Mouse (Mus musculus): ENCODE data around the gene Fzr1.
A peak's percentile ranks its signal among the peaks of the same experiment; 100 is the strongest.

Fzr1 gene

GRCm38 (mm10) chr10:81349961-81350350 lies 28.4 kb downstream of the Fzr1 start:
- Histone ChIP-seq H3K36me3 (ENCODE audit: control insufficient read depth, insufficient read depth, low read length, poor library complexity, severe bottlenecking) (no peaks in the 10 kb centered on the region; the same call in 1 of the 2 replicates), H3K27me3 (ENCODE audit: control insufficient read depth, insufficient read depth, low read length, poor library complexity, severe bottlenecking) (no peaks in the 10 kb centered on the region)
- DNase-seq (ENCODE audit: low read depth, low spot score): no peak

- no peaks in the 10 kb centered on the region; the same call in 1 of the 2 replicates for H3K36me3 ChIP-seq (ENCODE audit: control insufficient read depth, insufficient read depth, low read length, poor library complexity, severe bottlenecking)
- DNase-seq (ENCODE audit: low read depth, low spot score): peak; percentile 38
- no peaks in the 10 kb centered on the region for H3K27me3 ChIP-seq (ENCODE audit: control insufficient read depth, insufficient read depth, low read length, poor library complexity, severe bottlenecking)
These were observed 29.2 kb downstream of the Fzr1 start for GRCm38 (mm10) chr10:81349146-81349545.

- Histone ChIP-seq H3K36me3 (ENCODE audit: control insufficient read depth, insufficient read depth, low read length, poor library complexity, severe bottlenecking) (no peaks in the 10 kb centered on the region; the same call in 1 of the 2 replicates), H3K27me3 (ENCODE audit: control insufficient read depth, insufficient read depth, low read length, poor library complexity, severe bottlenecking) (no peaks in the 10 kb centered on the region)
- peak; percentile 80 for DNase-seq (ENCODE audit: low read depth, low spot score)
These were observed 31.8 kb downstream of the Fzr1 start for GRCm38 (mm10) chr10:81346453-81347067.

- peak; percentile 54 for DNase-seq (ENCODE audit: low read depth, low spot score)
These were observed 33.2 kb downstream of the Fzr1 start for GRCm38 (mm10) chr10:81345162-81345534.

GRCm38 (mm10) chr10:81344421-81345161 lies 33.7 kb downstream of the Fzr1 start:
- peak; percentile 79 for DNase-seq (ENCODE audit: low read depth, low spot score)
- Histone ChIP-seq H3K27me3 (ENCODE audit: control insufficient read depth, insufficient read depth, low read length, poor library complexity, severe bottlenecking) (no peaks in the 10 kb centered on the region), H3K36me3 (ENCODE audit: control insufficient read depth, insufficient read depth, low read length, poor library complexity, severe bottlenecking) (no peaks in the 10 kb centered on the region; the same call in 1 of the 2 replicates)

More at GRCm38 (mm10) chr10:81345162-81345534, 33.2 kb downstream of the Fzr1 start:
- no peaks in the 10 kb centered on the region; the same call in 1 of the 2 replicates for H3K36me3 ChIP-seq (ENCODE audit: control insufficient read depth, insufficient read depth, low read length, poor library complexity, severe bottlenecking)
- H3K27me3 ChIP-seq (ENCODE audit: control insufficient read depth, insufficient read depth, low read length, poor library complexity, severe bottlenecking): no peaks in the 10 kb centered on the region

- Histone ChIP-seq H3K36me3 (ENCODE audit: control insufficient read depth, insufficient read depth, low read length, poor library complexity, severe bottlenecking) (no peaks in the 10 kb centered on the region; the same call in 1 of the 2 replicates), H3K27me3 (ENCODE audit: control insufficient read depth, insufficient read depth, low read length, poor library complexity, severe bottlenecking) (no peaks in the 10 kb centered on the region)
- peak; percentile 50 for DNase-seq (ENCODE audit: low read depth, low spot score)
These were observed 35.4 kb downstream of the Fzr1 start, which contains the start of gene Gipc3 for GRCm38 (mm10) chr10:81342686-81343505. TSS of gene Gipc3 (minus strand) at chr10:81343266.

- H3K27me3 ChIP-seq (ENCODE audit: control insufficient read depth, insufficient read depth, low read length, poor library complexity, severe bottlenecking): no peaks in the 10 kb centered on the region
- DNase-seq (ENCODE audit: low read depth, low spot score): peak; percentile 78
- H3K36me3 ChIP-seq (ENCODE audit: control insufficient read depth, insufficient read depth, low read length, poor library complexity, severe bottlenecking): no peaks in the 10 kb centered on the region
These were observed 36.9 kb downstream of the Fzr1 start for GRCm38 (mm10) chr10:81341333-81341949.

GRCm38 (mm10) chr10:81340551-81341332 lies 37.6 kb downstream of the Fzr1 start:
- Histone ChIP-seq H3K36me3 (ENCODE audit: control insufficient read depth, insufficient read depth, low read length, poor library complexity, severe bottlenecking) (no peaks in the 10 kb centered on the region), H3K27me3 (ENCODE audit: control insufficient read depth, insufficient read depth, low read length, poor library complexity, severe bottlenecking) (no peaks in the 10 kb centered on the region)
- no peak for DNase-seq (ENCODE audit: low read depth, low spot score)

GRCm38 (mm10) chr10:81336558-81336957 lies 41.8 kb downstream of the Fzr1 start:
- DNase-seq (ENCODE audit: low read depth, low spot score): no peak
- Histone ChIP-seq H3K27me3 (ENCODE audit: control insufficient read depth, insufficient read depth, low read length, poor library complexity, severe bottlenecking) (no peaks in the 10 kb centered on the region), H3K36me3 (ENCODE audit: control insufficient read depth, insufficient read depth, low read length, poor library complexity, severe bottlenecking) (no peaks in the 10 kb centered on the region)

- Histone ChIP-seq H3K27me3 (ENCODE audit: control insufficient read depth, insufficient read depth, low read length, poor library complexity, severe bottlenecking) (no peaks in the 10 kb centered on the region), H3K36me3 (ENCODE audit: control insufficient read depth, insufficient read depth, low read length, poor library complexity, severe bottlenecking) (no peaks in the 10 kb centered on the region)
- DNase-seq (ENCODE audit: low read depth, low spot score): no peak
These were observed 42.6 kb downstream of the Fzr1 start for GRCm38 (mm10) chr10:81335393-81336340.

GRCm38 (mm10) chr10:81334324-81334723 lies 44.0 kb downstream of the Fzr1 start:
- Histone ChIP-seq H3K27me3 (ENCODE audit: control insufficient read depth, insufficient read depth, low read length, poor library complexity, severe bottlenecking) (no peaks in the 10 kb centered on the region), H3K36me3 (ENCODE audit: control insufficient read depth, insufficient read depth, low read length, poor library complexity, severe bottlenecking) (no peaks in the 10 kb centered on the region)
- no peak for DNase-seq (ENCODE audit: low read depth, low spot score)

- no peak for DNase-seq (ENCODE audit: low read depth, low spot score)
- Histone ChIP-seq H3K36me3 (ENCODE audit: control insufficient read depth, insufficient read depth, low read length, poor library complexity, severe bottlenecking) (no peaks in the 10 kb centered on the region), H3K27me3 (ENCODE audit: control insufficient read depth, insufficient read depth, low read length, poor library complexity, severe bottlenecking) (no peaks in the 10 kb centered on the region)
These were observed 46.0 kb downstream of the Fzr1 start for GRCm38 (mm10) chr10:81332277-81332676.

GRCm38 (mm10) chr10:81330007-81330406 lies 48.3 kb downstream of the Fzr1 start:
- Histone ChIP-seq H3K27me3 (ENCODE audit: control insufficient read depth, insufficient read depth, low read length, poor library complexity, severe bottlenecking) (no peaks in the 10 kb centered on the region), H3K36me3 (ENCODE audit: control insufficient read depth, insufficient read depth, low read length, poor library complexity, severe bottlenecking) (peaks cover 2% of the 10 kb centered on the region)
- no peak for DNase-seq (ENCODE audit: low read depth, low spot score)
